Mouse (Mus musculus) heart, embryonic 14.5 days (tissue): ENCODE data around the gene Cldn18. TPM values are rescaled to one million over a fixed set of nuclear protein-coding genes. Genes with fewer than 3 reads are reported as not detected.

Source experiments
- ATAC-seq: fragments of 200-750 bp; cut with Nextera tagmentation; 2 replicates; pipeline ENCODE4 v1.8.0; 2017; ENCODE audit warnings: low read depth, moderate TSS enrichment; ENCODE audit not compliant: insufficient number of reproducible peaks, insufficient read depth, low FRiP score
- H3K27ac ChIP-seq, 2 experiments: fragments of 200-500 bp in 1 of 2; fragments of 300-500 bp in 1 of 2; sonication (generic) in 1 of 2; replicated peaks in 1 of 2; 2 replicates each; pipeline ENCODE4 v1.5.1; 2012 to 2014; ENCODE audit warnings: low read depth in 2 of 2, low read length in 2 of 2, control low read depth in 1 of 2, mild to moderate bottlenecking in 1 of 2, mixed read lengths in 1 of 2; ENCODE audit not compliant: control insufficient read depth in 1 of 2, insufficient read depth in 1 of 2
- H3K27me3 ChIP-seq: fragments of 300-500 bp; sonication (generic); 2 replicates; pipeline ENCODE4 v1.6.1; 2014; ENCODE audit warnings: mild to moderate bottlenecking, low read length, control low read depth; ENCODE audit not compliant: control insufficient read depth, insufficient read depth
- H3K36me3 ChIP-seq: fragments of 300-500 bp; sonication (generic); 2 replicates; pipeline ENCODE4 v1.6.1; 2014; ENCODE audit warnings: mild to moderate bottlenecking, control low read depth, low read length, mixed read lengths; ENCODE audit not compliant: control insufficient read depth, insufficient read depth
- H3K4me1 ChIP-seq, 2 experiments: fragments of 200-500 bp in 1 of 2; fragments of 300-500 bp in 1 of 2; sonication (generic) in 1 of 2; 2 replicates each; pipeline ENCODE4 v1.6.1; 2012 to 2014; ENCODE audit warnings: low read length in 2 of 2, control low read depth in 1 of 2, mixed read lengths in 1 of 2; ENCODE audit not compliant: control insufficient read depth in 2 of 2, insufficient read depth in 2 of 2
- H3K4me2 ChIP-seq: fragments of 300-500 bp; sonication (generic); 2 replicates; pipeline ENCODE4 v1.6.1; 2014; ENCODE audit warnings: mild to moderate bottlenecking, low read length
- H3K4me3 ChIP-seq, 2 experiments: fragments of 200-500 bp in 1 of 2; fragments of 300-500 bp in 1 of 2; sonication (generic) in 1 of 2; 2 replicates each; pipeline ENCODE4 v1.5.1; 2012 to 2014; ENCODE audit warnings: low read length in 2 of 2, mild to moderate bottlenecking in 2 of 2, control low read depth in 1 of 2, low read depth in 1 of 2, moderate library complexity in 1 of 2; ENCODE audit not compliant: control insufficient read depth in 1 of 2, insufficient read depth in 1 of 2
- H3K9ac ChIP-seq: fragments of 300-500 bp; sonication (generic); 2 replicates; pipeline ENCODE4 v1.6.1; 2014; ENCODE audit warnings: mild to moderate bottlenecking, low read length
- H3K9me3 ChIP-seq: fragments of 300-500 bp; sonication (generic); 2 replicates; pipeline ENCODE4 v1.6.1; 2016; ENCODE audit warnings: low read length, control low read depth; ENCODE audit not compliant: control insufficient read depth
- WGBS: fragments of 180-500 bp; shearing (Covaris S2); extraction: QIAGEN DNeasy Blood & Tissue Kit; methylation state at CpG from one replicate; pipeline ENCODE4 v1.1.7; 2014; 5-methylcytosine and 5-hydroxymethylcytosine counted together
- polyA plus RNA-seq: library from polyadenylated mRNA; unstranded; fragments of >200 nt; fragmentation: Nextera tagmentation; extraction: Ambion mirVana; gene quantifications from 2 replicates; pipeline ENCODE4 v1.2.1, GENCODE M21; 2014

Gene Cldn18
- polyA plus RNA-seq, 1 experiment from 2014 or later = not detected

GRCm38 (mm10) chr9:99685061-99685521 is 32.0 kb downstream of the Cldn18 start:
- WGBS = 59% methylated on average over 5 of the region's 5 CpGs
- no peak overlapping the region for H3K4me2 ChIP-seq

GRCm38 (mm10) chr9:99681980-99682570 is 35.0 kb downstream of the Cldn18 start:
- H3K4me3 ChIP-seq = peak overlapping the region; percentile 17 to 23; a peak in 3 of 4 replicates
- no peaks in the 10 kb centered on the region for H3K27me3 ChIP-seq
- ATAC-seq = peak; percentile 64; the same call in 1 of the 2 replicates
- no peaks in the 10 kb centered on the region for H3K36me3 ChIP-seq
- 20% methylated on average over 21 of the region's 21 CpGs for WGBS
- H3K9me3 ChIP-seq = no peaks in the 10 kb centered on the region
- peak overlapping the region; percentile 59 for H3K4me2 ChIP-seq
- peak overlapping the region; percentile 58 to 64 for H3K27ac ChIP-seq
- peaks cover 3 to 5% of the 10 kb centered on the region in 2 experiments; a peak in 3 of 4 replicates for H3K4me1 ChIP-seq
- H3K9ac ChIP-seq = no peak overlapping the region

More at GRCm38 (mm10) chr9:99685061-99685521, 32.0 kb downstream of the Cldn18 start:
- Histone ChIP-seq H3K36me3 (no peaks in the 10 kb centered on the region), H3K4me3 (no peak overlapping the region), H3K9ac (no peak overlapping the region), H3K27me3 (no peaks in the 10 kb centered on the region), H3K9me3 (no peaks in the 10 kb centered on the region), H3K4me1 (peaks cover 3 to 5% of the 10 kb centered on the region in 2 experiments; a peak in 3 of 4 replicates), H3K27ac (no peak overlapping the region)
- no peak for ATAC-seq

GRCm38 (mm10) chr9:99675714-99676113 is 41.4 kb downstream of the Cldn18 start:
- Histone ChIP-seq H3K27me3 (no peaks in the 10 kb centered on the region), H3K9me3 (no peaks in the 10 kb centered on the region), H3K4me2 (no peak overlapping the region), H3K4me3 (no peak overlapping the region), H3K4me1 (no peaks in the 10 kb centered on the region), H3K9ac (no peak overlapping the region), H3K27ac (no peak overlapping the region), H3K36me3 (peaks cover 4% of the 10 kb centered on the region; the same call in 1 of the 2 replicates)
- WGBS = 93% methylated on average over 3 of the region's 3 CpGs
- no peak for ATAC-seq

GRCm38 (mm10) chr9:99671603-99672002 is 45.5 kb downstream of the Cldn18 start:
- H3K27me3 ChIP-seq = no peaks in the 10 kb centered on the region
- H3K4me1 ChIP-seq = no peaks in the 10 kb centered on the region
- no peak overlapping the region for H3K27ac ChIP-seq
- no peak overlapping the region for H3K4me3 ChIP-seq
- H3K9ac ChIP-seq = no peak overlapping the region
- no peak overlapping the region for H3K4me2 ChIP-seq
- no peak for ATAC-seq
- 0 out of 2 replicates have a peak, but pooled peaks cover 6% of the 10 kb centered on the region for H3K9me3 ChIP-seq
- H3K36me3 ChIP-seq = peaks cover 38% of the 10 kb centered on the region
- 28% methylated on average over 2 of the region's 2 CpGs for WGBS

- Histone ChIP-seq H3K4me3 (no peak overlapping the region), H3K27me3 (no peaks in the 10 kb centered on the region), H3K9me3 (0 out of 2 replicates have a peak, but pooled peaks cover 6% of the 10 kb centered on the region), H3K36me3 (peaks cover 78% of the 10 kb centered on the region), H3K27ac (no peak overlapping the region), H3K9ac (no peak overlapping the region), H3K4me1 (no peaks in the 10 kb centered on the region), H3K4me2 (no peak overlapping the region)
- WGBS = 83% methylated on average over 8 of the region's 8 CpGs
- ATAC-seq = no peak
Measured at GRCm38 (mm10) chr9:99667596-99667995, 49.5 kb downstream of the Cldn18 start.

- Histone ChIP-seq H3K36me3 (peaks cover 87% of the 10 kb centered on the region), H3K4me2 (no peak overlapping the region), H3K4me1 (peaks cover 3 to 8% of the 10 kb centered on the region in 2 experiments; a peak in 1 of 4 replicates), H3K9me3 (no peaks in the 10 kb centered on the region), H3K4me3 (no peak overlapping the region), H3K9ac (no peak overlapping the region), H3K27ac (no peak overlapping the region), H3K27me3 (no peaks in the 10 kb centered on the region)
- ATAC-seq = no peak
- WGBS = 89% methylated on average over 10 of the region's 10 CpGs
Measured at GRCm38 (mm10) chr9:99662887-99663286, 54.2 kb downstream of the Cldn18 start.

- WGBS = 27% methylated on average over 7 of the region's 7 CpGs
- no peak for ATAC-seq
- Histone ChIP-seq H3K4me1 (peaks cover 3 to 8% of the 10 kb centered on the region in 2 experiments; a peak in 1 of 4 replicates), H3K36me3 (peaks cover 87% of the 10 kb centered on the region), H3K9ac (no peak overlapping the region), H3K27ac (no peak overlapping the region; a peak in 1 of 4 replicates), H3K27me3 (no peaks in the 10 kb centered on the region), H3K9me3 (no peaks in the 10 kb centered on the region), H3K4me3 (no peak overlapping the region), H3K4me2 (no peak overlapping the region)
Measured at GRCm38 (mm10) chr9:99662406-99662805, 54.7 kb downstream of the Cldn18 start.
